Mouse (Mus musculus) bone marrow macrophage, adult 2 months (primary cell): ENCODE data around the gene Madcam1.

Experiments used
- CTCF ChIP-seq: IDR thresholded peaks from 2 replicates; pipeline ENCODE4 v1.5.1; 2012; ENCODE audit warnings: low read depth, mild to moderate bottlenecking, low read length, moderate library complexity
- POLR2A ChIP-seq: IDR thresholded peaks from 2 replicates; pipeline ENCODE4 v1.6.1; 2012; ENCODE audit warnings: mild to moderate bottlenecking, low read depth, low read length, borderline replicate concordance

DNA sequence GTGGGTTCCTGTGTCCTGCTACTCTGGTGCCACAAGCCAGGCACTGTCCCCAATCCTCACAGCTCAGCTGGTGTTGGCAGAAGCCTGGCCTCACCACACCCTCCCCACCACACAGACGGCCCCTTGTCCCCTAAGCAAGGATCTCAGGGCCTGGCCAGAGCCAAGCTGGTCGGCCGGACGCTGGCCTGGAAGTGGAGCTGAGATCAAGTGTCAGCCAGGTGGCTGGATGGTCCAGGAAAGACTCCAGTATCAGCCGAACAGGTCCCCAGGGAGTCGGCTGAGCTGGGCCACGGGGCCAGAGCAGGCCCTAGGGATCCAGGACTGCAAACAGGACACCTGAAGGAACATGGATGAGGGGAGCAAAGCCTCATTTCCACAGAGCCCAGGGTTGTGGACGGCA is 18.6 kb upstream of the Madcam1 start, which contains the start of gene Odf3l2:
- no peak for TF ChIP-seq POLR2A
- no peak for TF ChIP-seq CTCF
